Mouse (Mus musculus) left cerebral cortex, postnatal 25 days (tissue): ENCODE data around the gene Klk13. TPM values are rescaled to one million over a fixed set of nuclear protein-coding genes. Genes with fewer than 3 reads are reported as not detected.
"Not testable (repeated sequence)": the region's sequence is repeated elsewhere in the genome, so short reads cannot be mapped to it uniquely, and the experiment has no call there.

Experiments used
- DNase-seq, 2 experiments: peaks; one replicate each; pipeline ENCODE4 v3.0.0; 2022; ENCODE audit warnings: low spot score in 2 of 2, mixed read lengths in 1 of 2
- intact Hi-C: fragments of 180-260 bp; cut with DNase I; formaldehyde crosslinking; loops from one replicate; pipeline ENCODE4 v1.15.1; 2025
- total RNA-seq, 2 experiments: library from RNA; stranded (reverse); gene quantifications; 2 replicates each; pipeline ENCODE4 v1.2.3; 2021

Gene Klk13
- total RNA-seq: not detected

DNA sequence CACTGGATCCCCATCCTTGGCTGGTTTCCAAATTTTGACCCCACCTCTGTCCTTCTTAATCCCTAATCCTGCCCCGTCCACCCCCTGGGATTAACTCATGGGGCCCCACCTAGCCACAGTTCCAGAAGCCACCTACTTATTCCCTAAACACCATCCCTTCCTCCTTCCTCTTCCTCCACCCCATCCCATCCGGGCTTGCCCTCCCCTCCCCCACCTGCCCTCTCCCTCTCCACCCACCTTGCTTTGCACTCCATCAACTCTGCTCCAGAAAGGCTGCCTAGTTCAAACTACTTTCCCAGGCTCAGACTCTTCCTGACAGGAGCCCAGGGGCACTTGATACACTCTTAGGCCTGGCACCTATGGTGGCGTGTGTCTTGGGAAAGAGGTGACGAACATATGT is at the start of gene Klk13:
Gene Klk13 (plus strand): TSS at position 301 of the 400 bp plus-strand sequence.
- DNase-seq: no peak
- intact Hi-C loops: no loop called here

DNA sequence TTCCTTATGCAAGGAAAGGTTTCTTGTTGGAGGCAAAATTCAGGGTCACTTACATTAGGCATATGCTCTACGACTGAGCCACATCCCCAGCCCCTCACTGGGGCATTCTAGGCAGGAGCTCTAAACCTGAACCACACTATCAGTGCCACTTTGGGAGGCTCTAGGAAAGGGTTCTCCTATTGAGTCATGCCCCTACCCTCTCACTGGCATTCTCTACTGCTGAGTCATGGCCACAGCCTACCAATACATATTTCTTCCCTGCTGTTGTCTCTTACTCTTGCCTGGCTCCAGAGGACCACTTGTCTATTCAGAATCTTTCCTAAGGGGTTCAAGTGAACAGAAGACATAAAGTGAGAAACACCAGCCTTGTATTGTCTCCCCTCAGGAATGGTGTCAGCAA is 49.6 kb upstream of the Klk13 start:
- intact Hi-C loops: no loop called here

DNA sequence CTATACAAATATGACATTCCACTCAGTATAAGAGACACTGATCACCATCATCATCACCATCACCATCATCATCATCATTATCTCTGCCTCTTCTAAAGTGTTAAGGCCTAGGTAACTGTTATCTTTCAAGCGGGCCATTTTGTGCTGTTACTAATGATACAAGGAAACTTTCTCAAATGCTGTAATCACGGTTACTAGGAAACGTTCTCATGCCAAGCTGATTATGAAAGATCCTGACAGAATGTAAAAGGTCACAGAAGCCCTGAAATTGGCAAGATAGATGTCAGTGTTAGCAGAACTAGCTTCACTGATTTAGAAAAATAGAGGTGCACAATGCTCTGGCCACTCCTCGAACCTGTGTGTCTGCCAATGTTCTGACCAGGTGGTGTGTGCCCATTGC is 45.1 kb upstream of the Klk13 start:
- intact Hi-C loops, DNase-seq: not testable (repeated sequence)

More for the DNA sequence above, 49.6 kb upstream of the Klk13 start:
- no peak for DNase-seq

DNA sequence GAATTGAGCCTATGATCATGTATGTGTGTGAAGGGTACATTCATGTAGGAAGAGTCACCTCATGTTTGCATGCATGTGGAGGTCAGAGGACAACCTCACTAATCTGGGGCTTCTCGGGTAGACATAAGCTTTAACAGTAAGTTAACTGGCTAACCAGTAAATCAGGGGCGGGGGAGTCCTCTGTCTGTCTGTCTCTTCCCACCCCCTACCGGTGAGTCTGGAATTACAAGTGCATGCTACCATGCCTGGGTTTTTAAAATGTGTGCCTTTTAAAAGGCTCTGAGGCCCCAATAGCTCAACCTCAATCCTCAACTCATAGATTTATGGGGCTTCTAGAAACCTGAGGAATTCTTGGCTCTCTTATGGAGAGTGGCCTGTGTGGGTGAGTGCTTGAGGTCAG is 43.8 kb upstream of the Klk13 start:
- DNase-seq: no peak
- intact Hi-C loops: no loop called here

DNA sequence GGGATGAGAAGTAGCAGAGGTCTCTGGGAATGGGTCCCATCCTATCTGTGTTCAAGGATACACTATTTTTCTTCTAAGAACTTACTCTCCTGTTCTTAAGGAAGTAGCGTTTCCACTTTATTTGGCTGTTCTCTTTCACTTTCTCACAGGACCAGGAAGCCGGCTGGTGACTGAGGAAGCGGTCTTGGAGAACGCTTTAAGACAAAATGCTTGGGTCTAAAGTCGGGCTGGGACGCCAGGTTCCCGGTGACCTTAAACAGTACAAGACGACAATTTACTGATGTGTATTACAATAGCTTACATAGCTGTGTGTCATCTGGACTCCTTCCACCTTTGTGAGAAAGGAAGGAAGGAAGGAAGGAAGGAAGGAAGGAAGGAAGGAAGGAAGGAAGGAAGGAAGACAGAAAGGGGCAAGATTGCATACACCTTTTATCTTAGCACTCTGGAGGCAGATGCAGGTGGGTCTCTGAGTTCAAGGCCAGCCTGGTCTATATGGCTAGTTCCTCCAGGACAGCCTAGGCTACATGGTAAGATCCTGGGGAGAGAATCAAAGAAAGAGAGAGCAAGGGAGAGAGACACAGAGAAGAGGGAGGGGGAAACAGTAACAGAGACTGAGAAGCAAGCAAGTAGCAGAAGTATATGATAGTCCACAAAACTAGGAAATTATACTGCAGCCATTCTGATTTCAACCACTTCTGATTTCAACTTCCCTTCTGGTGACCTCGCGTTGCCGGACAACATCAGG is 41.1 kb upstream of the Klk13 start:
- intact Hi-C loops: loop anchor here (1.0 to 10.0 kb wide), 4 partner anchors 64 to 574 kb away; partner anchors contain the start of genes 1700028J19Rik, 2410002F23Rik, Zfp715 and Zfp719
- no peak for DNase-seq

DNA sequence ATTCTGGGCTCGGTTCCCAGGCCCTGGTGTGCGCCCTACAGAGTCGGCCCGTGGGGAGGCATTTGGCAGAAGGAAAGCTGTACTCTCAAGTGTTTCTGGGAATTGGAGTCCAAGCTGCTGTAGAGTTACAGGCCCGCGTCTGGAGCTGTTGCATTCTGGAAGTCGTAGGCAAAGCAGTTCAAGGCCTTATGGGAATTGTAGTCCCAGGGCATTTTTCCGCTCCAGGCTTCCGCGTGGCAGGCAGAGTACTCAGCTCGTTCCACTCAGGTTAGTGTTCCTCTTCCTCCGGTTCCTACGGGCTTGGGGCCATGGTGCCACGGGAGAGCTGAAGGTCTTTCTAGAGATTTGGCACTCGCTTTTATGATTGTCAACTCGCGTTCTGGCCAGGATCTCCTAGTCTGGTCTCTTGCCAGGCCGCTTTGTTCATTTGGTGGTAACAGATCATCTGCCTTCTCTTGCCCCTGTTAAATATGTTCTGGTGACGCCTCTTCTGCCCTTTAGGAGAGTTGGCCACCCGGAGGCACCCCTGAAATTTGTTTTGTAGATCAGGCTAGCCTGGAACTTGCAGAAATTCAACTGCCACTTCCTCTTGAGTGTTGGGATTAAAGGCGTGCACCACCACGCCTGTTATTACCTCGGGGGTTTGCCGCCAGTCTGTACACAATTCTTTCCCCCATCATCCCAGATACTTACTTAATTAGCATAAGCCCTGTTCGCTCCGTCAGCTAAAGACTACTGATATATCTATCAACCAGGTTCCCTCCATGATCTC is 40.4 kb upstream of the Klk13 start, which contains the start of gene Ctu1:
Gene Ctu1 (plus strand): TSS at position 208 of the 772 bp plus-strand sequence.
- intact Hi-C loops: loop anchor here (1.0 to 10.0 kb wide), 4 partner anchors 65 to 573 kb away; partner anchors contain the start of genes 1700028J19Rik, 2410002F23Rik, Zfp715 and Zfp719
- DNase-seq: peak; percentile 92 to 98

DNA sequence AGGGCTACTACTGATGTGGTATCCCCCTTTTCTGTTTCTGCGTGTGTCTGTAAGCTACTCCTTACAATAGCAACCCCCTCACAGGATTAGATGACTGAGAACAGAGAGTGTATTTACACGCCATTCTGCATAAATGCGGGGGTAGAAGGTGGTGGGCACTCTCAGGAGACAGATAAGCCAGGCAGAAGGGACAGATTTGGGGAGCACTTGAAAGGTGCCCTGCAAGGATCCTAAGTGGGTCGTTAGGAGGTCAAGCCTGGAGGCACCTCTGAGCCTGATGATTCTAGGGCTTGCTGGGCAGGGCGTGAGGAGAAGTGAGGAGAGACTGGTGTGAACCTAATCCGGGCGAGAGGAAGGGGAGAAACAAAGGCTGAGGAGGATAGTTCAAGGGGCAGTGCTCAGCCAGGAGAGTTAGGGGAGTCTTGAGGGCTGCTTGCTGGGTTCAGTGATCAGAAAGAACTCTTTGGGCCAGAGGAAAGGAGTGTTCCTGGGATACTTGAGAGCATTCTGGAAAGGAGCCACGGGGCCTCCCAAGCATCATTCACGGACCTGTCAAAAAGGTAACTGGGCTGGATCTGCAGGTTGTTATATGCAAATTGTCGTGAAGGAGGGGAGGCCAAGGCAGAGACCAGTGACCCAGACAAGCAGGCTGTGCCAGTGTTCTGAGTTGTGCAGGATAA is 39.6 kb upstream of the Klk13 start:
- intact Hi-C loops: loop anchor here (5.0 to 10.0 kb wide), 3 partner anchors 65 to 572 kb away; partner anchors contain the start of genes 1700028J19Rik, 2410002F23Rik, Zfp715 and Zfp819
- peak in 1 of 2 experiments; percentile 8 for DNase-seq

DNA sequence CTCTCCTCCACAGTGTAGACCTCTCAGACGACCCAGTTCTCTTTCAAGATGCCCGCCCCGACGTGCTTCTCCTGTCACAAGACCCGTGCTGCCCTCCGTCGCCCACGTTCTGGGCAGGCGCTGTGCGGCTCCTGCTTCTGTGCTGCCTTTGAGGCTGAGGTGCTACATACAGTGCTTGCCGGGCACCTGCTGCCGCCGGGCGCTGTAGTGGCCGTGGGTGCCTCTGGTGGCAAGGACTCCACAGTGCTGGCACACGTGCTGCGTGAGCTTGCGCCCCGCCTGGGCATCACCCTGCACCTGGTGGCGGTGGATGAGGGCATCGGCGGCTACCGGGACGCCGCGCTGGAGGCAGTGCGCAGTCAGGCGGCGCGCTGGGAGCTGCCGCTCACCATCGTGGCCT is 37.3 kb upstream of the Klk13 start:
- intact Hi-C loops: loop anchor here (10.0 kb wide), 2 partner anchors 360 to 570 kb away; partner anchors contain the start of genes 1700028J19Rik, 2410002F23Rik and Zfp715
- DNase-seq: no peak

DNA sequence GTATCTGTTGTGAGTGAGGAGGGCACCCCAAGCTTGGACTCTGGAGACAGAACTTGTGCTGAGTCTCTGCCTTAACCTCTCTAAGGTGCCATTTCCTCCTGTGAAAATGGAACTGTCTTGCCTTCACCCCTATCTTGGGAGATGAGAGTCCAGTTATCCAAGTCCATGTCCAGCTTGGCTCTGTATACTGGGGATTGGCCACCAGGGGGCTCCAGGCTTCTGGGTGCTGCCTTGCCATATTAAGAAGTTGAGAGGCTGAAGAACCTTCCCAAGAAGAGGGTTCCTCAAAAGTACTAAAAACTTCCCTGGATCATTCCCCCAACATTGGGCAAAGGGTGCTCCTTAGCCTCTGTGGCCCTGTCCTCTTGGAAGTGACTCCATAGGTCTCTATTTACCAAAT is 33.9 kb upstream of the Klk13 start:
- peak in 1 of 2 experiments; percentile 46 for DNase-seq
- intact Hi-C loops: loop anchor here (10.0 kb wide), 2 partner anchors 364 to 566 kb away; partner anchors contain the start of genes 1700028J19Rik, 2410002F23Rik and Zfp715

DNA sequence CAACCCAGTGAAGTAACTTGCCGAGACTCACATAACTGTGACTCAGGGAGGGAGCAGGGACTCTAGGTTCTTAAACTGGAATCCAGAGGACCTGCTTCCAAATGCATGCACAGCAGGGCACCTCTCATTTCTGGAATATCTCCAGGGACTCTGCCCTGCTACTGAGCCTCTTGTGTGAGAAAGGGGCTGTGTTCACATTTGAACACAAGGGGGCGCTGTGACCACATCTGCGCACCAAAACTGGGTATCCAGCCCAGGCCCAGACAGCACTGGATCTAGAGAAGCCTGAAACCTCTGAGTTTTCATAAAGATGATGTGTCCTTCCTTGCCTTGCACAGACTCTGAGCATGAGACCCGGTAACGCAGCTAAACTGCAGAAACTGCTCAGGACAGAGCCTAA is 31.4 kb upstream of the Klk13 start:
- DNase-seq: peak; percentile 68 to 70
- intact Hi-C loops: loop anchor here (1.0 to 5.0 kb wide), 2 partner anchors 101 to 214 kb away; partner anchors contain the start of gene Klk10

DNA sequence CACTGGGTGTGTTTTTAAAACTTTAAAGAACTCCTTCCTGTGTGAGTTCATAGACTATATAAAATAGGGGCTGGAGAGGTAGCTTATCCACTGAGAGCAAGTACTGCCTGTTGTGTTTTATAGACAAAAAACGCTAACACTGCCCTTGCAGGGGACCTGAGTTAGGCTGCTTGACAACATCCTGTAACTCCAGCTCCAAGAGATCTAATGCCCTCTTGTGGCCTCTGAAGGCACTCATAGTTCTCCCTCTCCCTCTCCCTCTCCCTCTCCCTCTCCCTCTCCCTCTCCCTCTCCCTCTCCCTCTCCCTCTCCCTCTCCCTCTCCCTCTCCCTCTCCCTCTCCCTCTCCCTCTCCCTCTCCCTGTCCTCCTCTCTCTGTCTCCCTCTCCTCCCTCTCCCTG is 29.9 kb upstream of the Klk13 start:
- not testable (repeated sequence) for DNase-seq
- intact Hi-C loops: loop anchor here (5.0 kb wide), 1 partner anchor 100 kb away; the partner anchor contains the start of gene Klk10

DNA sequence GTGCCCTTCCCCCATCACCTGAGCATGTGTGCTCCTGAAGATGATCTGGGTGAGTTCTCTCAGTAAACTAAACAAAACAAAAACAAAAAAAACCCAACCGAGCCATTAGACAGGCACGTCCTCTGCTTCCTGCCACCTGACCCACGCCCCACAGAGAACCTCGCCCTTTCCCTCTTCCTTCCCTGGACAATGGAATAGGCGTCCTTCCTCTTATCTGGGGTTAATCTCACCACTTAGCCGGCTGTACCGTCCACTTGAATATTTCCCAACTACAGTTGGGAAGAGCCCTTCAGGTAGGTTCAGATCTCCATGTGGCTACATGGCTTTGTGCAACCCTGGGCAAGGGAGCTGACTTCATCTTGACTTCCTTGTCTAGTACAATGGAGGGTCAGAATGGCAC is 27.3 kb upstream of the Klk13 start:
- no peak for DNase-seq
- intact Hi-C loops: no loop called here

DNA sequence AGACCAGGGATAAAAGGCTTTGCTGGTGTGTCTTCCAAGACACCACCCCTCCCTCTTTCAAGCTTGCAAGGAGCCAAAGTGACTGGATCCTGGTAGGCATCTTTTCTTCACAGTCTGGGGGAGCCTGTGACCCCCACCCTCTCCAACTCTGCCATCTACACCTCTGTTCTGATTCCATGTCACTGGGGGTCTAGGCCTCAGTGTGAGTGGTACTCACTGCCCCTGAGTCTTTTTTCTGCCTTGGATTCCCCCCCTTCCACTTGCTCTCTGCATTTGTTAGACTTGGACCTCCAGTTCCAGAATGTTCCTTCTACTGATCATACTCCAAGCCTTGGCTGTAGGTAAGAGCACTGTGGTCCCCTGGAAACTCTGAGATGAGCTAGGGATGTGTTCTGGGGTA is 22.2 kb upstream of the Klk13 start, which contains the start of gene Klk14:
Gene Klk14 (plus strand): TSS at position 301 of the 400 bp plus-strand sequence.
- intact Hi-C loops: no loop called here
- no peak for DNase-seq

DNA sequence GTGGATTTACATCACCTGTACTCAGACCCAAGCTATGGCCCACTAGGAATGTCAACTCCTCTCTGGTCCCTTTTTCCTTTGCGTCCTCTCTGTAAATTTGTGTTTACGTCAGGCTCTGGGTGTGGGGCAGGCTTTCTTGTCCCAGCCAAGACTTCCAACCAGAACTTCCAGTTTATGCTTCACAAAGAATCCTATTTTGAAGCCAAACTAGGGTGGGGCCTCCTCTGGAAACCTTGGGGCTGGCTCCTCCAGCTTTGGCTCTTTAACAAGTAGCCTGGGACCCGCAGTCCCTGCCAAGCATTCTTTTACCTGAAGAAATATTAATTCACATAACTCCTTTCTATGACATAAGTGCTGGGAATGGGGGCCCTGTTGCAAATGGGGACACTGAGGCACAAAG is 2.3 kb upstream of the Klk13 start:
- intact Hi-C loops: no loop called here
- no peak for DNase-seq

DNA sequence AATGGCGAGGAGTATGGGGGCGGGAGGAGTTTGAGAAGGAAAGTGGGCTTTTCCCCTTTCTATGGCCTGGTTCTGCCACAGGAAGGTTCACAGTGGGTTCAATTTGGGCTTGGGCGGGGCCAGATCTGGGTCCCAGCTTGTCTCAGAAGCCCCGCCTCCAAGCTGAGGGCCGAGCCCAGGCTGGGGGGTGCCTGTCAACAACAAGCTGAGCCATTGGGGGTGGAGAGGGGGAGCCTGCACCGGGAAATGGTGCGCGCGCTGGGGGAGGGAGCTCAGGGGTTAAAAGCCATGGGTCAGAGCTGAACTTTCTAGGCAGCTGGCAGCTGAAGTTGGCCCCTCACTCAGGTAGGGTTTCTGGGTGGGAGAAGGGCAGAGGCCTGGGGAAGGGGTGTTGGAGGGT is 550 bp downstream of the Klk13 start:
- intact Hi-C loops: no loop called here
- no peak for DNase-seq

DNA sequence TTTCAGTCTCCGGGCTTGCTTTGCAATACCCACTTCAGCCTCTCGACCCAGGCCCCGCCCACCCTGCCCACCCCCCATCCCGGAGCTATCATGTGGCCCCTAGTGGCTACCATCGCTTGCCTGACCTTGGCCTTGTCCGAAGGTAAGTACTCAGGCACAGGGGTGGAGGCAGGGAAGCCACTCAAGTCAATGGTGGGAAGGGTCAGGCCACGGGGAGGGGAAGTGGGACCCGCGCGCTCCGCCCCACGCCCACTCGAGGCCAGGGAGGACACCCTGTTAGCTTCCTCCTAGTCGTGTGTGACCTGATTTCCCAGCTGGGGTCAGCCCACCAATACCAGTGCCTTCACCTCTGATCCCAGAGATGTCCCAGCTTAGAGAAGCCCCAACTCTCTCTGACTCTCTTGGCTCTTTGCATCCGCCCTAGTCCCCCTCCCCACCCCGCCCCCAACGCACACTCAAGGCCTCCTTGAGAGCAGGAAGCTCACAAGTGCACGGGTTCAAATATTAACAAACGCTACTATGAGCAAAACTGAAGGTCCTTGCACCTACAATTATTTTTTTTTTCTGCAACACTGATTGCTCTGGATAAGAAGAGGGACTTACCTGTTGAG is 1.5 kb downstream of the Klk13 start:
- DNase-seq: no peak

DNA sequence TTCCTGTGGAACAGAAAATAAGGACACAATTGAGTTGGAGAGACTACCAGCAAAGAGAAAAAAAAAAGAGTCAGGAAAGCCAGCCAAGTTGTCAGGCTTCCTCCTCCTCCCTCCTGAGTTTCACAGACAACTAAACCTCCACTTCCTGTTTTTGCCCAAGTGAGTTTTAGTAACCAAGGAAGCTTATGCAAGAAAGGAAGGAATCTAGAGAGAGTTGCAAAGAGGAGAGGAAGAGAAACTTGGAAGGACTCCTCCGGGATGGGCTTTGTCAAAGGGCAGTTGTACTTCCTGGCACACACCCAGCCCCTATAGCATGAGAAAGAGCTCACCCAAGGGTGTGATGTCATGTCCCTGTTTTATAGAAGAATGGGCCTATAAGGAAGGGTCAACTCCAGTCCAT is 35.4 kb downstream of the Klk13 start:
- peak in 1 of 2 experiments; percentile 55 for DNase-seq
- intact Hi-C loops: no loop called here

More for the DNA sequence above, 1.5 kb downstream of the Klk13 start:
- intact Hi-C loops: no loop called here

DNA sequence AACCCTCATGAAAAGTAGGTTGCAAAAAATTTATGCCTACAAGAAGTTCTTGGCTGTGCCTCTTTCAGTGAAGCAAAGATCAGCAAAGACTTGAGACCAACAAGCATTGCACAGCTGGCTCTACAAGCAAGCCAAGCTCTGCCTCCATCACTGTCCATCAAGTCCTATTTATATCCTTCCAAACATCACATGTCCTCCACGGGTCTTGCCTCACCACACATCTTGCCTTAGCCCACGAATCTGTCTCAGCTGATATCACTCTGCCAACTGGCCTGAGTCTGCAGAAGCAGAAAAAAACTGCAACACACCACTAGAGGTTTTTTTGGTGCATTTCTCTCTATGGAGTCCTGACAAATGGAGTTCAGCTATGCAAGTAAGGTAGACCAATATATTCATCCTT is 40.4 kb downstream of the Klk13 start:
- intact Hi-C loops: no loop called here
- no peak for DNase-seq

DNA sequence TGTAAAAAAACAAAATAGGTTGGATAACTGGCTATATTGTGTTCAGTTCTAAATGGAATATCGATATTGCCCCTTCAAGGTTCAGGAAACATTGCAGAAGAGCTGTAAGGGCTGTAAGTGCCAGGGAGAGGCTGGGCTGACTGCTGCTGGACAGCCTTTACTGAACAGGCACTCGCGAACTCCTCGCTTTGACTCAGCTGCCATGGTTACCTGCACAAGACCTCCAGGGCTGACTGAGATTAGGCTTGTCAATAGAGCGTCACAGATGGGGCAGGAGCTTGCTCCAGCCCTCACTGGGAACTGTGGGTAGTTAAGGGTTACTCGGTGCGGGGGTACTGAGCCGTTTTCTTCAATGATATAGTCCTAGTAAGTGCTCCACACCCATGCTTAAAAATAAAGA is 54.1 kb downstream of the Klk13 start:
- no peak for DNase-seq
- intact Hi-C loops: no loop called here
